Mouse (Mus musculus) cerebellum, adult 2 months (tissue): ENCODE data around the gene Olfr1442. TPM values are rescaled to one million over a fixed set of nuclear protein-coding genes. Genes with fewer than 3 reads are reported as not detected.
"Not testable (repeated sequence)": the region's sequence is repeated elsewhere in the genome, so short reads cannot be mapped to it uniquely, and the experiment has no call there.

ENCODE experiments used
- DNase-seq, 2 experiments: peaks; one replicate each; pipeline ENCODE4 v3.0.0; 2021
- H3K27ac ChIP-seq: fragments of 200-500 bp; 2 replicates; pipeline ENCODE4 v1.5.1; 2012; ENCODE audit warnings: low read length, control low read depth, inconsistent platforms; ENCODE audit not compliant: insufficient read depth
- H3K27me3 ChIP-seq: fragments of 200-500 bp; 2 replicates; pipeline ENCODE4 v1.6.1; 2012; ENCODE audit warnings: inconsistent platforms, mild to moderate bottlenecking, low read length, moderate library complexity; ENCODE audit not compliant: control insufficient read depth, insufficient read depth
- H3K4me1 ChIP-seq: fragments of 200-500 bp; 2 replicates; pipeline ENCODE4 v1.6.1; 2011; ENCODE audit warnings: low read length; ENCODE audit not compliant: control insufficient read depth, insufficient read depth
- H3K4me3 ChIP-seq: fragments of 200-500 bp; replicated peaks from 2 replicates; pipeline ENCODE3; 2011; ENCODE audit warnings: mild to moderate bottlenecking, low read depth, low read length, control low read depth; ENCODE audit not compliant: insufficient read depth
- CTCF ChIP-seq: fragments of 200-500 bp; IDR thresholded peaks from 2 replicates; pipeline ENCODE4 v1.5.1; 2011; ENCODE audit warnings: low read depth, mild to moderate bottlenecking, control low read depth, low read length, moderate library complexity, borderline replicate concordance; ENCODE audit not compliant: insufficient read depth
- POLR2A ChIP-seq: fragments of 200-500 bp; IDR thresholded peaks from 2 replicates; pipeline ENCODE4 v1.6.1; 2011; ENCODE audit warnings: low read length, control low read depth, borderline replicate concordance; ENCODE audit not compliant: insufficient read depth
- WGBS: fragments of 180-500 bp; shearing (Covaris S2); methylation state at CpG from one replicate; pipeline ENCODE4 v1.1.7; 2018; 5-methylcytosine and 5-hydroxymethylcytosine counted together
- polyA plus RNA-seq: library from polyadenylated mRNA; depleted of rRNA; stranded (reverse); fragments of >200 nt; gene quantifications from 2 replicates; pipeline ENCODE4 v1.2.3, GENCODE M21; 2012; rRNA removed

Gene Olfr1442
- not detected in 2 replicates for polyA plus RNA-seq

- Histone ChIP-seq H3K4me1 (no peaks in the 10 kb centered on the region), H3K4me3 (no peak within 1 kb of the TSS), H3K27ac (no peak within 1 kb of the TSS), H3K27me3 (no peaks in the 10 kb centered on the region)
- DNase-seq, result no peak
- TF ChIP-seq POLR2A (no peak), CTCF (no peak)
Observed at GRCm38 (mm10) chr19:12670139-12670538, at the start of gene Olfr1442. Olfr1442 (plus strand) TSS chr19:12670439.

- H3K4me1 ChIP-seq, result no peaks in the 10 kb centered on the region
- DNase-seq, result no peak
- 75% methylated on average over 4 of the region's 4 CpGs for WGBS
- no peaks in the 10 kb centered on the region for H3K27me3 ChIP-seq
- H3K27ac ChIP-seq, result no peak within 1 kb of the TSS
- TF ChIP-seq POLR2A (no peak), CTCF (no peak)
- no peak within 1 kb of the TSS for H3K4me3 ChIP-seq
Observed at GRCm38 (mm10) chr19:12633176-12633575, 37.1 kb upstream of the Olfr1442 start, which contains the start of gene Glyat. Glyat (plus strand) TSS chr19:12633308.

- no peak overlapping the region for H3K4me3 ChIP-seq
- 81% methylated on average over 3 of the region's 3 CpGs for WGBS
- H3K4me1 ChIP-seq, result no peaks in the 10 kb centered on the region
- no peak overlapping the region for H3K27ac ChIP-seq
- TF ChIP-seq CTCF (no peak), POLR2A (no peak)
- no peak for DNase-seq
- H3K27me3 ChIP-seq, result no peaks in the 10 kb centered on the region
Observed at GRCm38 (mm10) chr19:12634259-12634658, 36.0 kb upstream of the Olfr1442 start.

- Histone ChIP-seq H3K27me3 (no peaks in the 10 kb centered on the region), H3K27ac (no peak overlapping the region), H3K4me3 (no peak overlapping the region), H3K4me1 (no peaks in the 10 kb centered on the region)
- 88% methylated on average over 4 of the region's 4 CpGs for WGBS
- TF ChIP-seq POLR2A (no peak), CTCF (no peak)
- DNase-seq, result no peak
Observed at GRCm38 (mm10) chr19:12634963-12635362, 35.3 kb upstream of the Olfr1442 start.

- no peak for TF ChIP-seq CTCF
- no peak for TF ChIP-seq POLR2A
- 67% methylated on average over 3 of the region's 3 CpGs for WGBS
- no peaks in the 10 kb centered on the region for H3K27me3 ChIP-seq
- no peak for DNase-seq
- H3K27ac ChIP-seq, result no peak overlapping the region
- H3K4me1 ChIP-seq, result no peaks in the 10 kb centered on the region
- H3K4me3 ChIP-seq, result no peak overlapping the region
Observed at GRCm38 (mm10) chr19:12636863-12637262, 33.4 kb upstream of the Olfr1442 start.

- Histone ChIP-seq H3K4me3 (no peak overlapping the region), H3K4me1 (no peaks in the 10 kb centered on the region), H3K27me3 (no peaks in the 10 kb centered on the region), H3K27ac (no peak overlapping the region)
- no peak for DNase-seq
- TF ChIP-seq CTCF (no peak), POLR2A (no peak)
- WGBS, result 52% methylated on average over 1 of the region's 1 CpGs
Observed at GRCm38 (mm10) chr19:12638049-12638448, 32.2 kb upstream of the Olfr1442 start.

- H3K4me3 ChIP-seq, result no peak overlapping the region
- H3K4me1 ChIP-seq, result no peaks in the 10 kb centered on the region
- no peaks in the 10 kb centered on the region for H3K27me3 ChIP-seq
- no peak for DNase-seq
- no peak overlapping the region for H3K27ac ChIP-seq
- no peak for TF ChIP-seq CTCF
- no peak for TF ChIP-seq POLR2A
Observed at GRCm38 (mm10) chr19:12649511-12649910, 20.7 kb upstream of the Olfr1442 start.

- DNase-seq, result no peak
- no peak overlapping the region for H3K4me3 ChIP-seq
- no peaks in the 10 kb centered on the region for H3K4me1 ChIP-seq
- H3K27me3 ChIP-seq, result no peaks in the 10 kb centered on the region
- no peak for TF ChIP-seq CTCF
- no peak for TF ChIP-seq POLR2A
- no peak overlapping the region for H3K27ac ChIP-seq
- 69% methylated on average over 1 of the region's 1 CpGs for WGBS
Observed at GRCm38 (mm10) chr19:12666156-12666555, 4.1 kb upstream of the Olfr1442 start.

- not testable (repeated sequence) for H3K4me1 ChIP-seq, H3K27ac ChIP-seq, H3K4me3 ChIP-seq, DNase-seq, H3K27me3 ChIP-seq
- WGBS, result 93% methylated on average over 3 of the region's 3 CpGs
Observed at GRCm38 (mm10) chr19:12668601-12669000, 1.6 kb upstream of the Olfr1442 start.
